Mouse (Mus musculus): Measurements from ENCODE around the gene Akt1. TPM values are rescaled to one million over a fixed set of nuclear protein-coding genes. Genes with fewer than 3 reads are reported as not detected.

Gene Akt1
- polyA plus RNA-seq, 1 experiment = 88.7 TPM

DNA sequence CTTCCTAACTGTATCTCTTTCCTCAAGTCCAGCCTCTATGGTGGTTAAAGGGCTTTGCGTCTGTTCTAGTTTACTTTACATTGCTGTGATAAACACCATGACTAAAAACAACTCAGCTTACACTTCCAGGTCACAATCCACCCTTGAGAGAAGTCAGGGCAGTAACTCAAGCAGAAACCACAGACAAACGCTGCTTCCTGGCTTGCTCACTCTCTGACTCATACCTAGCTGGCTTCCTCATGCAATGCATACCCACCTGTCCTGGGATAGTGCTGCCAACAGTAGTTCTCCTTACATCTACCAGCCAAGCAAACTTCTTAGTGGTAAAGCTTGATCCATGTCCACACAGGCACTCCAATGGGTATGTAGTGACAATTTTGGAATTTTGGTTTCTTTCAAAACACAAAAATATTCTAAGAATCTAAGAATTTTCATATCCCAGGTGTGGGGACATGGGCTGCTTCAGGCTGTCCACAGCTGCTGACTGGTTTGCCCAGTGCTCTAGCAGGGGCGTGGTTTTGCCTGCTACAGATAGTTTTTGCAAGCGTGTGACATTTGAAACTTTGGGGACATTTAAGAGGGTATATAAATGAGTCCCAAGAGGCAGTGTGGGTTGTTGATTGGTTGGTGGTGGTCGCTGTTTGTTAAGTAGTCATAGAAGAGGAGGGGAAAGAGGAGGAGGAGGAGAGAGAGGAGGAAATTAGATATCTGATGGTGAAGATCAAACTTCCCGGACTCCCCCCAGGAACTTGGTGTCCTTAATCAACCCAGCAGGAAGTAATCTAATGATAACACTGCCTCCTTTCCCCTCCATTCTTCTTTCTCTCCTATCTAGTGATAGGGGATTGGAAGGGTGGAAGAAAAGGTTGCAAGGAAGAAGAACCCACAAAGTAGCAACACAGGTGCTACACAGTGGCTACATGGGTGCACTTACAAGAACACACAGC, 28.0 kb upstream of the Akt1 start:
- 24% methylated on average over 6 of the region's 6 CpGs for WGBS
- Histone ChIP-seq H3K27ac (ENCODE audit: insufficient read depth, low read depth, low read length) (no peak overlapping the region), H3K4me3 (ENCODE audit: low read depth, low read length) (no peak overlapping the region), H3K27me3 (ENCODE audit: control insufficient read depth, insufficient read depth, low read length) (0 out of 2 replicates have a peak, but pooled peaks cover 6% of the 10 kb centered on the region), H3K36me3 (ENCODE audit: control insufficient read depth, insufficient read depth, low read length) (no peaks in the 10 kb centered on the region), H3K4me1 (ENCODE audit: control insufficient read depth, insufficient read depth, insufficient read length, low read length) (no peaks in the 10 kb centered on the region)
- no peak for TF ChIP-seq POLR2A (IDR thresholded peaks at IDR 0.05; ENCODE audit: low read depth, low read length)
- TF ChIP-seq CTCF (IDR thresholded peaks at IDR 0.05; ENCODE audit: extremely low read depth, insufficient read length, insufficient replicate concordance, low read depth, low read length) = no peak

DNA sequence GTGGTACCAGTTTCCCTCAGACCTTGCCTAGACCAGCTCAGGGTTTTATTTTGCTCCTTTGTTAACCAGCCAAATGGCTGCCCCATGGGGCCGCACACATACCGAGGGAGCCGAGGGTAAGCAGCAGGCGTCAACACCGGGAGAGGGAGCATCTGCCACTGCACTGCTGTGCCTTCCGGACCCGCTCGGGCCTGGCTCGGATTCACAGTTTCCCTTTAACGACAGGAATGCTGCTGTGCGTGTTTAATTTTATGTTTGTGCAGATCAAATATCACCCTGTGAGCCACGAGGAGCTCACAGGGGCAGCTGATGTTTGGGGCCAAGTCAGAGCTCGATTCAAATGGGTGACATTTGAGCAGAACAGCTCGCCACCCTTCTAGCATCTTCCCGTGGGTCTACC, 25.8 kb upstream of the Akt1 start:
- 0 out of 2 replicates have a peak, but pooled peaks cover 6% of the 10 kb centered on the region for H3K27me3 ChIP-seq (ENCODE audit: control insufficient read depth, insufficient read depth, low read length)
- TF ChIP-seq CTCF (IDR thresholded peaks at IDR 0.05; ENCODE audit: extremely low read depth, insufficient read length, insufficient replicate concordance, low read depth, low read length) = no peak
- TF ChIP-seq POLR2A (IDR thresholded peaks at IDR 0.05; ENCODE audit: low read depth, low read length) = no peak
- no peak overlapping the region for H3K27ac ChIP-seq (ENCODE audit: insufficient read depth, low read depth, low read length)
- H3K4me1 ChIP-seq (ENCODE audit: control insufficient read depth, insufficient read depth, insufficient read length, low read length) = no peaks in the 10 kb centered on the region
- no peaks in the 10 kb centered on the region for H3K36me3 ChIP-seq (ENCODE audit: control insufficient read depth, insufficient read depth, low read length)
- H3K4me3 ChIP-seq (ENCODE audit: low read depth, low read length) = no peak overlapping the region
- WGBS = 16% methylated on average over 15 of the region's 15 CpGs

DNA sequence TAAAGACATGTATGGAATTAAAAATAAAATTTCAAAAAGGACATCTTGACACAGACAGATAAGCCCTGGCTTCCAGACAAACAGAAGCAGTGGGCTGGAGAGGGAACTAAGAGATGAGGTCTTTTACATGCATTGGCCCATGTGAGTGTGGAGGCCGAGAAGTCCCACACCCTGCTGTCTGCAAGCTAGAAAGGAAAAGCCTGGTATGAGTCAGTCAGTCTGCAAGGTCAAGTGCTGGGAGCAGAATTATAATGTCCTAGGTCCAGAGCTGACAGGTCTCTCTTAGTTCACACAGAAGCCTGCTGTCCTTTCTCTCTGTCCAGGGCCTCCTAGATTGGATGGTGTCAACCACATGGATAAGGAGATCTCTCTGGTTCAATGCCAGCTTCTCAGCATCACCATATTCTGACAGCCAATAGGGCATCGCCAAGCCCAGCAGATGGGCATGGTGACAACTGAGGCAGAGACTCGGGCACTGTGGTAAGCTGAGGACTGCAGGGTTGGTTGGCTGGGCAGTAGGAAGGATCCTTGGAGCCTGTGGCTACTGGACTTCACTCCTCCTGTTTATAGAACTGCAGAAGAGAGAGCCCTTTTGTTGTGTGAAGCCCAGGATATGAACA, 22.2 kb upstream of the Akt1 start:
- 67% methylated on average over 3 of the region's 3 CpGs for WGBS
- H3K4me3 ChIP-seq (ENCODE audit: low read depth, low read length) = no peak overlapping the region
- TF ChIP-seq CTCF (IDR thresholded peaks at IDR 0.05; ENCODE audit: extremely low read depth, insufficient read length, insufficient replicate concordance, low read depth, low read length) = no peak
- no peak for TF ChIP-seq POLR2A (IDR thresholded peaks at IDR 0.05; ENCODE audit: low read depth, low read length)

DNA sequence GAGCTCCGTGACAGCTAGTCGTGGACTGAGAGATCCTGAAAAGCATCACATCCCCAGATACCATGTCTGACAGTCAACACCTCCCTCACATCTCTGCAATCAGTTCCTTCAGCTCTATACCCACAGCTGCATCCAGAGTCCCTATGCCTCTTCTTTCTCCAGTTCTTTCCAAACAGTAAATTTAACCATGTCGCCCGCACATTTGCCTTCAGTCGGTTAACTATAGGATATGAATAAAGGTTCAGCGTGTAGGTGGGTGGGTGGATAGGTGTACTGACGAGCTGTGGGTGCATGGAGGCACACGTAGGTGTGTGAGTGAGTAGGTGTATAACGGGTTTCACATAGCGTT, 19.4 kb upstream of the Akt1 start:
- Histone ChIP-seq H3K36me3 (ENCODE audit: control insufficient read depth, insufficient read depth, low read length) (no peaks in the 10 kb centered on the region), H3K27ac (ENCODE audit: insufficient read depth, low read depth, low read length) (0 out of 2 replicates have a peak overlapping the region, but pooled peaks have one; percentile 56), H3K4me1 (ENCODE audit: control insufficient read depth, insufficient read depth, insufficient read length, low read length) (peaks cover 13% of the 10 kb centered on the region; the same call in 1 of the 2 replicates), H3K27me3 (ENCODE audit: control insufficient read depth, insufficient read depth, low read length) (no peaks in the 10 kb centered on the region), H3K4me3 (ENCODE audit: low read depth, low read length) (no peak overlapping the region)
- 72% methylated on average over 10 of the region's 10 CpGs for WGBS
- TF ChIP-seq POLR2A (IDR thresholded peaks at IDR 0.05; ENCODE audit: low read depth, low read length) (no peak), CTCF (IDR thresholded peaks at IDR 0.05; ENCODE audit: extremely low read depth, insufficient read length, insufficient replicate concordance, low read depth, low read length) (no peak)

More for the DNA sequence above, 22.2 kb upstream of the Akt1 start:
- H3K4me1 ChIP-seq (ENCODE audit: control insufficient read depth, insufficient read depth, insufficient read length, low read length) = peaks cover 13% of the 10 kb centered on the region; the same call in 1 of the 2 replicates
- H3K36me3 ChIP-seq (ENCODE audit: control insufficient read depth, insufficient read depth, low read length) = no peaks in the 10 kb centered on the region
- no peak overlapping the region for H3K27ac ChIP-seq (ENCODE audit: insufficient read depth, low read depth, low read length)
- 0 out of 2 replicates have a peak, but pooled peaks cover 6% of the 10 kb centered on the region for H3K27me3 ChIP-seq (ENCODE audit: control insufficient read depth, insufficient read depth, low read length)

DNA sequence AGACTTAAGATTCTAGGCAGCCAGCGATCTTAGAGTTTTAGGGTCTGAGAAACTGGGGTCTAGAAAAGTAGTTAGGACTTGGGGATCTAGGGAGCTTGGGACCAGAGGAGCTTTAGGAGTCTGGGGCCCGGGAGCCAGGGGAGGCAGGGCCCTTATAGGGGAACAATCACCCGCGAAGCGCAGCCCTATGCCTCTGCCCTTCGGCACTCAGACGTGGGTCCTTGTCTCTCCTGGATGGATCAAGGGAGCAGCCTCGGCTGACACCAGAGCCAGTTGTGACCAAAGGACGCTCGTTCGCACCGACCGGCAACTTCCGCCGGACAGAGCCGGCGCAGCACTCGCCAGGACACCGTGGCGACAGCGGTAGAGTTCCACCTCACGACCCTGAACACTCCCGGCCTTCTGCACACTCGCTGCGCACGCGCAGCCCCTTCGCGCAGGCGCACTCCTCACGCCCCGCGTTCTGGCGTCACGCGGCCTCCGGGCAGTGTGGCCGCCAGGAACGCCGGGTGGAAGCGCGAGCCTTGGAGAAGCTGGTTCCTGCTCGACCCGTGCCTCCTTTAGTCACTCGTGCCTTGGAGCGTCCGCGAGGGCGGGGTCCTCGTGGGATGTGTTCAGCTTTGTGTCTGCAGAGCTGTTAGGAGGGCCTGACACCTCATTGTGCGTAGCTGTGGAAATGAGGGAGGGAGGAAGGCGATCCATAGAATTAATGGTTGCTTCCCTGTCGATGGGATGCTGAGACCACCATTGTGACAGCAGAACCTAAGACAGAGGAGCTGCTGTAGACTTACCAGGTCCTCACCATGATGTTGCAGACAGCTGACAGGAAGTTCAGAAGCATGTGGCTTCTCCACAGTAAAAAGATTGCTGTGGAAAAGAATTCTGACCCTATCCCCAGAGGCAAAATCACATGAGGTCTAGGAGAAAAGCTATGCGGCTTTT, 18.8 kb upstream of the Akt1 start:
- 2% methylated on average over 54 of the region's 54 CpGs for WGBS
- Histone ChIP-seq H3K36me3 (ENCODE audit: control insufficient read depth, insufficient read depth, low read length) (no peaks in the 10 kb centered on the region), H3K27ac (ENCODE audit: insufficient read depth, low read depth, low read length) (peak overlapping the region; percentile 56), H3K4me1 (ENCODE audit: control insufficient read depth, insufficient read depth, insufficient read length, low read length) (peaks cover 13% of the 10 kb centered on the region; the same call in 1 of the 2 replicates), H3K27me3 (ENCODE audit: control insufficient read depth, insufficient read depth, low read length) (no peaks in the 10 kb centered on the region), H3K4me3 (ENCODE audit: low read depth, low read length) (peak overlapping the region; percentile 69)
- TF ChIP-seq POLR2A (IDR thresholded peaks at IDR 0.05; ENCODE audit: low read depth, low read length) (peak; percentile 89), CTCF (IDR thresholded peaks at IDR 0.05; ENCODE audit: extremely low read depth, insufficient read length, insufficient replicate concordance, low read depth, low read length) (no peak)

DNA sequence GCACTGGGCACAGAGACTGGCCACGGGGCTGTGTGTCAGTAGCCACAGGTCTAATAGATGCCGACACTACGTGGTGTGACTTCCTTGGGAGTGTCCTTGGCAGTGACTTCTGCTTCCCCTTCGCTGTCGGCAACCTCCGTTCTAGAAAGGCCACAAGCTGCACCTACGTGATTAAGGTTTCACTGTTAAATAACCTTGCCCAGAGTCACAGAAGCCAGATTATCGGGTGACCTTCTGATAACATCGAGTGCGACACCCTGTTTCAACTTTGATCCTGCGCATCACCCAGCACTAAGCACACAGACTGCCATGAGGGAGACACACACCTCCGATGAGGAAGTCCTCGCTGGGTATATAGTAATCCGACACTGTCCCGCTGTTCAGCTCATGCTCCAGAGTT, 13.8 kb upstream of the Akt1 start:
- no peaks in the 10 kb centered on the region for H3K36me3 ChIP-seq (ENCODE audit: control insufficient read depth, insufficient read depth, low read length)
- peaks cover 9% of the 10 kb centered on the region; the same call in 1 of the 2 replicates for H3K4me1 ChIP-seq (ENCODE audit: control insufficient read depth, insufficient read depth, insufficient read length, low read length)
- peak overlapping the region; percentile 9; the same call in 1 of the 2 replicates for H3K4me3 ChIP-seq (ENCODE audit: low read depth, low read length)
- H3K27ac ChIP-seq (ENCODE audit: insufficient read depth, low read depth, low read length) = no peak overlapping the region
- H3K27me3 ChIP-seq (ENCODE audit: control insufficient read depth, insufficient read depth, low read length) = no peaks in the 10 kb centered on the region
- WGBS = 13% methylated on average over 15 of the region's 15 CpGs
- TF ChIP-seq POLR2A (IDR thresholded peaks at IDR 0.05; ENCODE audit: low read depth, low read length) = no peak
- no peak for TF ChIP-seq CTCF (IDR thresholded peaks at IDR 0.05; ENCODE audit: extremely low read depth, insufficient read length, insufficient replicate concordance, low read depth, low read length)
